Mouse (Mus musculus): ENCODE measurements around the gene Runx1. TPM values are rescaled to one million over a fixed set of nuclear protein-coding genes. Genes with fewer than 3 reads are reported as not detected.

The Runx1 gene
- polyA plus RNA-seq, 1 experiment from 2014 or later, result 4.1 TPM

- Histone ChIP-seq H3K4me2 (ENCODE audit: low read depth, low read length) (no peak overlapping the region), H3K4me1 (ENCODE audit: control insufficient read depth, low read depth, low read length) (no peaks in the 10 kb centered on the region), H3K9me3 (replicated peaks; ENCODE audit: control insufficient read depth, low read length) (no peaks in the 10 kb centered on the region), H3K9ac (ENCODE audit: low read depth, low read length) (no peak overlapping the region), H3K4me3 (ENCODE audit: low read depth, low read length) (no peak overlapping the region), H3K27ac (ENCODE audit: low read length) (no peak overlapping the region), H3K36me3 (ENCODE audit: control insufficient read depth, insufficient read depth) (no peaks in the 10 kb centered on the region), H3K27me3 (ENCODE audit: control insufficient read depth, insufficient read depth, low read depth, low read length) (no peaks in the 10 kb centered on the region)
- ATAC-seq (ENCODE audit: low read depth), result no peak
- 72% methylated on average over 6 of the region's 6 CpGs for WGBS (ENCODE audit: insufficient replicate concordance)
Observed at GRCm38 (mm10) chr16:92591783-92592182, 234.2 kb downstream of the Runx1 start.

- no peak overlapping the region for H3K4me3 ChIP-seq (ENCODE audit: low read depth, low read length)
- ATAC-seq (ENCODE audit: low read depth), result no peak
- H3K27ac ChIP-seq (ENCODE audit: low read length), result no peak overlapping the region
- WGBS (ENCODE audit: insufficient replicate concordance), result 78% methylated on average over 4 of the region's 4 CpGs
- H3K27me3 ChIP-seq (ENCODE audit: control insufficient read depth, insufficient read depth, low read depth, low read length), result no peaks in the 10 kb centered on the region
- H3K9ac ChIP-seq (ENCODE audit: low read depth, low read length), result no peak overlapping the region
- H3K4me2 ChIP-seq (ENCODE audit: low read depth, low read length), result no peak overlapping the region
- H3K4me1 ChIP-seq (ENCODE audit: control insufficient read depth, low read depth, low read length), result no peaks in the 10 kb centered on the region
- no peaks in the 10 kb centered on the region for H3K36me3 ChIP-seq (ENCODE audit: control insufficient read depth, insufficient read depth)
- H3K9me3 ChIP-seq (replicated peaks; ENCODE audit: control insufficient read depth, low read length), result no peaks in the 10 kb centered on the region
Observed at GRCm38 (mm10) chr16:92587836-92588235, 238.1 kb downstream of the Runx1 start.

GRCm38 (mm10) chr16:92581767-92582166, 244.2 kb downstream of the Runx1 start:
- H3K4me2 ChIP-seq (ENCODE audit: low read depth, low read length), result no peak overlapping the region
- H3K27me3 ChIP-seq (ENCODE audit: control insufficient read depth, insufficient read depth, low read depth, low read length), result no peaks in the 10 kb centered on the region
- ATAC-seq (ENCODE audit: low read depth), result no peak
- H3K9ac ChIP-seq (ENCODE audit: low read depth, low read length), result no peak overlapping the region
- H3K9me3 ChIP-seq (replicated peaks; ENCODE audit: control insufficient read depth, low read length), result no peaks in the 10 kb centered on the region
- no peaks in the 10 kb centered on the region for H3K36me3 ChIP-seq (ENCODE audit: control insufficient read depth, insufficient read depth)
- no peaks in the 10 kb centered on the region for H3K4me1 ChIP-seq (ENCODE audit: control insufficient read depth, low read depth, low read length)
- no peak overlapping the region for H3K27ac ChIP-seq (ENCODE audit: low read length)
- 64% methylated on average over 10 of the region's 10 CpGs for WGBS (ENCODE audit: insufficient replicate concordance)
- no peak overlapping the region for H3K4me3 ChIP-seq (ENCODE audit: low read depth, low read length)

GRCm38 (mm10) chr16:92580981-92581380, 245.0 kb downstream of the Runx1 start:
- no peak for ATAC-seq (ENCODE audit: low read depth)
- H3K9ac ChIP-seq (ENCODE audit: low read depth, low read length), result no peak overlapping the region
- H3K27me3 ChIP-seq (ENCODE audit: control insufficient read depth, insufficient read depth, low read depth, low read length), result no peaks in the 10 kb centered on the region
- H3K4me2 ChIP-seq (ENCODE audit: low read depth, low read length), result no peak overlapping the region
- 69% methylated on average over 10 of the region's 10 CpGs for WGBS (ENCODE audit: insufficient replicate concordance)
- no peaks in the 10 kb centered on the region for H3K9me3 ChIP-seq (replicated peaks; ENCODE audit: control insufficient read depth, low read length)
- no peak overlapping the region for H3K4me3 ChIP-seq (ENCODE audit: low read depth, low read length)
- H3K27ac ChIP-seq (ENCODE audit: low read length), result no peak overlapping the region
- no peaks in the 10 kb centered on the region for H3K36me3 ChIP-seq (ENCODE audit: control insufficient read depth, insufficient read depth)
- H3K4me1 ChIP-seq (ENCODE audit: control insufficient read depth, low read depth, low read length), result no peaks in the 10 kb centered on the region

GRCm38 (mm10) chr16:92578915-92579653, 246.9 kb downstream of the Runx1 start:
- no peaks in the 10 kb centered on the region for H3K27me3 ChIP-seq (ENCODE audit: control insufficient read depth, insufficient read depth, low read depth, low read length)
- no peaks in the 10 kb centered on the region for H3K9me3 ChIP-seq (replicated peaks; ENCODE audit: control insufficient read depth, low read length)
- H3K36me3 ChIP-seq (ENCODE audit: control insufficient read depth, insufficient read depth), result no peaks in the 10 kb centered on the region
- H3K4me2 ChIP-seq (ENCODE audit: low read depth, low read length), result no peak overlapping the region
- H3K4me3 ChIP-seq (ENCODE audit: low read depth, low read length), result no peak overlapping the region
- no peak overlapping the region for H3K9ac ChIP-seq (ENCODE audit: low read depth, low read length)
- WGBS (ENCODE audit: insufficient replicate concordance), result 61% methylated on average over 7 of the region's 7 CpGs
- no peak overlapping the region for H3K27ac ChIP-seq (ENCODE audit: low read length)
- H3K4me1 ChIP-seq (ENCODE audit: control insufficient read depth, low read depth, low read length), result no peaks in the 10 kb centered on the region
- ATAC-seq (ENCODE audit: low read depth), result no peak

GRCm38 (mm10) chr16:92577381-92577780, 248.6 kb downstream of the Runx1 start:
- Histone ChIP-seq H3K27me3 (ENCODE audit: control insufficient read depth, insufficient read depth, low read depth, low read length) (no peaks in the 10 kb centered on the region), H3K4me2 (ENCODE audit: low read depth, low read length) (no peak overlapping the region), H3K27ac (ENCODE audit: low read length) (no peak overlapping the region), H3K4me1 (ENCODE audit: control insufficient read depth, low read depth, low read length) (no peaks in the 10 kb centered on the region), H3K9me3 (replicated peaks; ENCODE audit: control insufficient read depth, low read length) (no peaks in the 10 kb centered on the region), H3K9ac (ENCODE audit: low read depth, low read length) (no peak overlapping the region), H3K4me3 (ENCODE audit: low read depth, low read length) (no peak overlapping the region), H3K36me3 (ENCODE audit: control insufficient read depth, insufficient read depth) (no peaks in the 10 kb centered on the region)
- WGBS (ENCODE audit: insufficient replicate concordance), result 63% methylated on average over 9 of the region's 9 CpGs
- ATAC-seq (ENCODE audit: low read depth), result no peak

- 56% methylated on average over 10 of the region's 10 CpGs for WGBS (ENCODE audit: insufficient replicate concordance)
- Histone ChIP-seq H3K4me2 (ENCODE audit: low read depth, low read length) (no peak overlapping the region), H3K27me3 (ENCODE audit: control insufficient read depth, insufficient read depth, low read depth, low read length) (no peaks in the 10 kb centered on the region), H3K4me1 (ENCODE audit: control insufficient read depth, low read depth, low read length) (no peaks in the 10 kb centered on the region), H3K9me3 (replicated peaks; ENCODE audit: control insufficient read depth, low read length) (no peaks in the 10 kb centered on the region), H3K9ac (ENCODE audit: low read depth, low read length) (no peak overlapping the region), H3K36me3 (ENCODE audit: control insufficient read depth, insufficient read depth) (no peaks in the 10 kb centered on the region), H3K27ac (ENCODE audit: low read length) (no peak overlapping the region), H3K4me3 (ENCODE audit: low read depth, low read length) (no peak overlapping the region)
- ATAC-seq (ENCODE audit: low read depth), result no peak
Observed at GRCm38 (mm10) chr16:92575792-92576191, 250.2 kb downstream of the Runx1 start.

GRCm38 (mm10) chr16:92573193-92573592, 252.8 kb downstream of the Runx1 start:
- Histone ChIP-seq H3K9ac (ENCODE audit: low read depth, low read length) (no peak overlapping the region), H3K36me3 (ENCODE audit: control insufficient read depth, insufficient read depth) (no peaks in the 10 kb centered on the region), H3K4me3 (ENCODE audit: low read depth, low read length) (no peak overlapping the region), H3K27ac (ENCODE audit: low read length) (no peak overlapping the region), H3K4me1 (ENCODE audit: control insufficient read depth, low read depth, low read length) (no peaks in the 10 kb centered on the region), H3K4me2 (ENCODE audit: low read depth, low read length) (no peak overlapping the region), H3K9me3 (replicated peaks; ENCODE audit: control insufficient read depth, low read length) (no peaks in the 10 kb centered on the region), H3K27me3 (ENCODE audit: control insufficient read depth, insufficient read depth, low read depth, low read length) (no peaks in the 10 kb centered on the region)
- ATAC-seq (ENCODE audit: low read depth), result no peak
- WGBS (ENCODE audit: insufficient replicate concordance), result 41% methylated on average over 4 of the region's 4 CpGs

GRCm38 (mm10) chr16:92571246-92571645, 254.7 kb downstream of the Runx1 start:
- WGBS (ENCODE audit: insufficient replicate concordance), result 71% methylated on average over 11 of the region's 11 CpGs
- Histone ChIP-seq H3K27me3 (ENCODE audit: control insufficient read depth, insufficient read depth, low read depth, low read length) (no peaks in the 10 kb centered on the region), H3K27ac (ENCODE audit: low read length) (no peak overlapping the region), H3K36me3 (ENCODE audit: control insufficient read depth, insufficient read depth) (no peaks in the 10 kb centered on the region), H3K9me3 (replicated peaks; ENCODE audit: control insufficient read depth, low read length) (no peaks in the 10 kb centered on the region), H3K9ac (ENCODE audit: low read depth, low read length) (no peak overlapping the region), H3K4me2 (ENCODE audit: low read depth, low read length) (no peak overlapping the region), H3K4me1 (ENCODE audit: control insufficient read depth, low read depth, low read length) (no peaks in the 10 kb centered on the region), H3K4me3 (ENCODE audit: low read depth, low read length) (no peak overlapping the region)
- ATAC-seq (ENCODE audit: low read depth), result no peak

All from liver, embryonic 16.5 days (tissue).